Mouse (Mus musculus) gastrocnemius, postnatal 4 days (tissue): ENCODE results near the gene Sp2. TPM values are rescaled to one million over a fixed set of nuclear protein-coding genes. Genes with fewer than 3 reads are reported as not detected.
A peak's percentile ranks its signal among the peaks of the same experiment; 100 is the strongest.

Experiments
- DNase-seq, 2 experiments: peaks; one replicate each; pipeline ENCODE4 v3.0.0; 2021 to 2022; ENCODE audit warnings: low spot score in 2 of 2, mixed read lengths in 2 of 2
- total RNA-seq, 2 experiments: library from RNA; stranded (reverse); gene quantifications; 2 replicates each; pipeline ENCODE4 v1.2.3; 2021

Sp2 gene
- total RNA-seq, 2 experiments from 2014 or later = 15.1 to 16.5 TPM

DNA sequence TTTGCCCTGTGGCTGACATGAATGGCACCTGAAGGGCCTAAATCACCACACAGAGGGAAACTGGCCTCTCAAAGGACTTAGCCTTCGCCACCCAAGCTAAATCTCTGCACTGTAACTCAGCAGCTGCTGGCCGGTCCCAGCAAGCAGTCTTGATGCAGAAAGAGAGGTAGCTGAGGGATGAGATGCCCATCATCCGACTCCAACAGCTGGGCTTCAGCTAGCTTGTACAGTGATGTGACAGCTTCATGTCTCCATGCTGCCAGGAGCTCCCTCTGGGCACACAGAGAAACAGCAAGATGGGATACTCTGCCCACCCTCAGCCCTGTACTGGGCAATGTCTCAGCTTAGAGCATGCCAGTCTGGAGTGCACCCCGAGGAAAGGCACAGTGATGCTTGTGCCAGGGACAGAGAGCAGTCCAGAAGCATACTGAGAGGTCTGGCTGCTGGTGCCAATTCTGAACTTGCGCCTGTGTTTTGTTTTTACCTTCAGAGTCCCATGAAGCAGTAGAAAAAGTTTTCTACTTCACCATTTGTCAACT lies 9.3 kb downstream of the Sp2 start:
- DNase-seq = no peak

DNA sequence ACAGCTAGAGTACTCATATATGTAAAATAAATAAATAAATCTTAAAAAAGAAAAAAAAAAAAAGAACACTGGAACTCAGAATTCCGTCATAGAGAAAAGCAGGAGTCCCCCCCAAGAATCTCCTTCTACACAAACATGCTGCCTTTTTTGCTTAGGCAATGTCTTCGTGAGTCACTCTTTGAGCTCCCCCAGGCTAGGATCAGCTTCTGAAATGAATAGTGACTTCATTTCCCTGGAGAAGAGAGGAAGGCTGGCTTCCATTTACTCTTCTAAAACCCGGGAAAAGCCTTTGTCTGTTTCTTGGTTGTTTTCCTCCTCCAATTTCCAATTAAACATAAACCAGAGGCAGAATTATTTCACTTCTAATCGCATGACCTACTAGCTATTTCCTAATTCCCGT lies 9.9 kb downstream of the Sp2 start:
- no peak for DNase-seq

DNA sequence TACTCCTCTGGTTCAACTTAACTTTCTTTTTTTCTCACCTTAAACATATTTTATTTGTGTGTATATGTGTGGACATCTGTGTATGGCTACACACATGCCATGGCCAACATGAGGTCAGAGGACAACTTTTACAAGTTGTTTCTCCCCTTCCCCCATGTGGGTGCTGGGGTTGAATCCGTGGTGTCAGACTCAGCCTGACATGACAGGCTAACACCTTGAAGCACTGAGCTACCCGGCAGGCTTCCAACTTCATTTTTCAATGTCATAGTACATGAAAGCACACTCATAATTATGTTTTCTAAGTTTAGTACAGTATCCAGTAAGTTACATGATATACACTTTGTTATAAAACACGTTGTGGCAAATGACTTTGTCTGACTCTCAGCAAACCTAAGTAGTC lies 12.4 kb downstream of the Sp2 start:
- DNase-seq = no peak

DNA sequence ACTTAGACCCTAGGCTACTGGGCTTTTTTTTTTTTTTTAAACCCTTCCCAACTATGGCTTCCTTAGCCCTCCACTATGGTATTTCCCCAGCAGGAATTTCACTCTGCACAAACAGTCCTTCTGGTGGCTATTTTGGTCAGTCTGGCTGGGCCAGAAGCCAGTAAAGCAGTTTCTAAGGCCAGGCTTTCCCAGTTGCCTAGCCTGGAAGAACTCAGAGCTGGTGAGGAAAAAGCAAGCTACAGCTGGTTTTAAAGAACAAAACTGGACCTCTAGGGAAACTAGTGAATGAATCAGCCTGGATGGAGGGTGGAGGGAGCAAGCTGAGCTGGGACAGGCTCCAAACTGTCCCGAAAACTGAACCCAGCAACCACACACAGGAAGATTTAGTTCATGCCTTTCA lies 13.0 kb downstream of the Sp2 start:
- DNase-seq = peak in 1 of 2 experiments; percentile 75

DNA sequence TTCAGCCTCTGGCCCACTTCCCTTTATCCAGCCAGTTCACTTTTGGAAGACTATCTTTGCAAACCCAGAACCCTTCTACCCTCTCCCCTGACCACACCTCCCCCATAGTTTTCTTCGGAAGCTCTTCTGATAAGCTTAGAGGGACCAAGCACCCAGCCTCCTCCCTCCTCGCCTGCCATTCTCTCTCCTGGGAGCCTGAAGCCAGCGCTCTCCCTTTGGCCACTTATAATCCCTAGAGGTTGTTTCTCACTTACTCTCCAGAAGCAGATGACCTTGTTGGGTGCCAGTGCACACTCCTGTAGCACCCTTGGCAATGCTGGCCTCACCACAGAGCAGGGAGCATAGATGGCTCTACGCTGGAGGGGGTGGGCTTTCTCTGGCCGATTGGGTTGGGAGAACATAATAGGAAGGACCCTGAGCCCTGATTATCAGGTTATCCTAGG lies 13.5 kb downstream of the Sp2 start:
- DNase-seq = no peak

DNA sequence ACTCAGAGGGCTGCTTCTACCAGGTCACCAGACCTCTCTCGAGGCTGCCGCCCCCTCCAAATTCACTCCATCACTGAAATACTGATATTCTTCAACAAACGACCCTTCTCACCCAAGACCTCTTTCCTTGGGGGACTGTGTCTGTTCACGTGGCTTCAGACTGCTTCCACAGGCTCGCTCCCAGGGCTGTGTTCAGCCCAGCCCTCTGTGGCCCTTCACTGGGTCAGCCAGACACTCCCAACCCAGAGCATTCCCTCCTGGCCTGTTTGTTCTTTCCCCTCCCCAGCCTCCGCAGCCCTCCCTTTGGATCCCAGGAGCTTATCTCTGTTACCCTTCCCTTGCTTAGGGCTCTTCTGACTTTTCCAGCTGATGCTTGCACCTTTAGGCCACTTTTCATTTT lies 14.3 kb downstream of the Sp2 start:
- no peak for DNase-seq

DNA sequence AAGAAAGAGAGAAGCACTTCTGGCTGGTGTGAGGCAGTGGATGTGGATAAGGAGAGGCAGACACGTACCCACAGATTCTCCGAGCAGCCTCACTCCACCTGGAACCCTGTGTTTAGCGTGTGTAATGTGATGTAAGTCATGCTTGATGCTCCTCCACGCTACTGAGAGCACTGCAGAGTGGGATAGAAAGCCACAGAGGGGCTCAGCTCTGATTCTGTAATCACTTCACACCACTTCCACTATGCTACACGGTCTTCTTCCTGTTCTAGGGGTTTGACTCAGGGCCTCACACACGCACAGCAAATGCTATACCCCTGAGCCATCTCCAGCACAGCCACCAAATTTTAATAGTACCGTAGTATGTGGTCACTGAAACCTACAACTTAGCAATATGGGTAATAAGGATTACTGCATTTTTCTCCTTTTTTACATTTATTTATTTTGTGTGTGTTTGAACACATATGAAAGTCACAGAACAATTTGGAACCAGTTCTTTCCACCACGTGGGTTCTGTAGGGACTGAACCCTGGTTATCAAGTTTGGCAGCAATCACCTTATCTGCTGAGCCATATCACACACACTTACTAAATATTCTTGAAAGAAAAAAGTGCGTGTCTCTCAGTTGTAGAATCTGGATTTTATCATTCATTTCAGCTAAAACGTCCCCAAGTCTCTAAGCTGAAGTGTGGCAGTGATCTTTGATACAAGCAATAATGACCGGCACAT lies 15.1 kb downstream of the Sp2 start:
- no peak for DNase-seq

DNA sequence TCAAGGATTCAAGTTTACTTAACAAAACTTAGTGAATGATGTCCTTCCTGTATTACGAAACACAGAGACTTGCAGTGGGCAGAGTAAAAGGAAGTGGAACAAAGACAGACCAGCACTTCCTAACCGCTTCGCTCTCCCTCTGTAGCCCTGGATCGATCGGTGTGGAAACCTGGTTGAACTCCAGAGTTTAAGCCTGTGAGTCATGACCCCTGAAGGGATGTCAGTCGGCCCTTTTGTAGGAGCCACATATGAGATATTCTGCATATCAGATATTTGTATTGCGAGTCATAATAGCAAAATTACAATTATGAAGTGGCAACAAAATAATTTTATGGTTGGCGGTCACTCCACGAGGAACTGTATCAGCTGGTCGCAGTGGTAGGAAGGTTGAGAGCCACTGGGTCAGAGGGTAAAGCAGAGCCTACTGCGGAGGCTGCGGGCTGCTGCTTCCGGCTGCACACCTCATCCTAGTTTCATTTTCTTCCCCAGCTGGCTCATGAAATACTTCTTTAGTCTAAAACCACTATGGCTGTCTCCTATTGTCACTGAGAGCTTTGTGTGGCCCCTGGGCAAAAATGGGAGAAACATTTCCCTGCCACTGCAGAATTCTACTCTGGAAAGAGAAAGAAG lies 15.7 kb downstream of the Sp2 start:
- no peak for DNase-seq

DNA sequence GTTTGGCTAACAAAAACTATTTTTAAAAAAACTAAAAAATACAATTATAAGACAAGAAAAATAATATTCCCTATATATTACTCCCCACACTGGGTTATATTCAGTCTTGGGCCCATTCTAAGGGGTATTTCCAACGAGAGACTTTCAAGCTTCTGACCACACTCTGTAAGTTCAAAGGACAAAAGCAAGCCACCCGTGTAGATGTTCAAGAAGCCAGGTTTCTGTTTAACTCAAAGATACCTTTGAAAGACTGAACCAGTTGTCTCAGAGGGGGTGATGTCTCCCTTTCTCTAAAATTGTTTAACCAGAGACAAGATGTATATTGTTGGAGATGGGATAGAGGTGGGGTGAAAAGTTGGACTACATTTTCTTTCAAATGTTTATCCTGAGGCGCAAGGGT lies 16.6 kb downstream of the Sp2 start:
- DNase-seq = no peak

DNA sequence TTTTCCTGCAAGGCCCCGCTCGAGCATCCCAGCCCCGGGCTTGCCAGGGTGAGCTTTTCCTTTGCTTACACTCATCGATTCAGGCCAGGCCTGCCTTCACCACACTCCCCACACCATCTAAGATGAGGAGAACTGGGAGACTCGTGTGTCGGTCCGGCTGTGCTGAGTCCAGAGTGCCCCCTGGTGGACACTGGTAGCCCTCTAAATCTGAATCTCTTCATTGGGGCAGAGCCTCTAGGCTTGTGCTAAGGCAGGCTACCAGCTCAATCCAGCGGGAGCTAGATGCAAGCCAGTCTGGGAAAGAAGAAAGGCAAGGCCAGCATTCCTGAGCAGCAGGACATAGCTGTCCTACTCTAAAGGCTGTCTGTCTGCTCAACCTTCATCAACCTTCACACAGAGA lies 19.2 kb downstream of the Sp2 start:
- DNase-seq = peak; percentile 87 to 91

DNA sequence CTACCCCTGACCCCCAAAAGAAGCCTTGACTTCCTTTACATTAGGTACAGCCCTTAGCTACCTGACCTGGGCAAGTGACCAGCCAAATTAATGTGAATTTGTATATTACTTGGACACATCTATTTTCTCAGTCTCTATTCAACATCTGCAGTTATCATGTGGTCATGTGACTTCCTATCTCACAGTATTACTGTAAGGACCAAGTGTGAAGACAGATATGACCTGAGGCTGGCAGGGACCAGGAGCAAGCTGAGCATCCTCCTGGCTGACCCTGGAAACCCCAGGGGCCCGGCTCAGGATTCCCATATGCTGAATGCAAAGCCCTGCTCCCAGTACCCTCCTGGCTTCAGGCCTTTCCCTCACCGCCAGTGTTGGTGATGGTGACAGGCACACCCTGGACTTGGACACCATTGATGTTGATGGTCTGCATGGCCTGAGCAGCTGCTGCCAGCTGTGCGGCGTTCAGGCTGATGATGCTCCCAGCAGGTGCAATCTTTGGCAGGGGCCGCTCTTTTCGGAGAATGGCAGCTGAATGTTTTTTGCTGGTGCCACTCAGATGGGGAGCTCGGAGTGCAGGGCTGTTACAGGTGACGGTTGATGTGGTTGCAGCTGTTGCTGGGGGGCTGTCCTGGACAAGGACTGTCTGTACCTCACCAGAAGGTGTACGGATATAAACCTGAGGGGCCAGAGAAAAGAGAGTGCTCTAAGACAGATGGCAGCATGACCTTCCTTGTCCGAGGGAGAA lies 25.5 kb downstream of the Sp2 start:
- no peak for DNase-seq

DNA sequence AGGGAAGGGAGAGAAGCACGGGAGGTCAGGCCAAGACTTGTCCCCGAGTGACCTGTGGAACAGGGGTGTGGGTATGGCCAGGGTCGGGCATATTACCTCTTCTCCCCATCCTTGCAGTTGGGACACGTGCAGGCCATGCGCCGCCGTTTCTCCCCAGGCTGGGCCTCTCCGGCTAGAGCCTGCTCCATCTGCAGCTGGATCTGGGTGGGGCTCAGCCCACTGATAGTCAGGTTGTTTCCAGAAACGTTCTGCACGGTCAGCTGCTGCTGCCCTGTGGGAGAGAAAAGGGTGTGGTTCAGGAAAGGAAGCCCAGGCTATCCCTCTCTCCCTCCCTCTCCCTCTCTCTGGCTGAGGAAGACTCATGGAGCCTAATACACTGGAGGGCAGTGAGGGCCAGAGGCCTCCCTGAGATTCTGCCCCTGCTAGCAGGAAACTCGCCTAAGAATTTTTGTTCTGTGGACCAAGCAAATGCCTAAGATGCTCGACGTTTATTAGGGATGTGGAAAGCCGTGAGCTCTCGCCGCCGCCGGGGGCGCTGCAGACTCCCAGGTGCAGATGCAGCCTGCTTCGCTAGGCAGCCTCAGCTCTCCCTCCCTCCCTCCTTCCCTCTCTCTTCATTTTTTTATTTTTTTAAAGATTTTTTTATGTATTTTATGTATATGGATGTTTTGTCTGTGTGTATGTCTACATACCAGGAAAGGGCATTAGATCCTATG lies 26.6 kb downstream of the Sp2 start:
- peak; percentile 50 to 64 for DNase-seq

DNA sequence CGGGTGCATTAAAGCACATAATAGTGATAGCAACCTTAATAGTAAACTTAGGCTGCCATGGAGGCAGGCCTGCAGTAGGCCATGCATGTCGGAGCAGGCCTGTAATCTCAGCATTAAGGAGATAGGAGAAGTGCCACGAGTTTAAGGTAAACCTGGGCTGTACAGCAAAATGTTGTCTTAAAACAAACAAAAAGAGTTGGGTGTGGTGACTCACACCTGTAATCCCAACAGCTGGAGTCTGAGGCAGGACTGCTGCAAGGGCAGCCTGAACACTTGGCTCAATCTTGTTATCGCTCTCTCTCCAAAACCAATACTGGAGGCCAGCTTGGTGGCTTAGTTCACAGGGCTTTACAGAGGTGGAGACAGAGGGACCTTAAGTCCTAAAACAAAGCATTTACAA lies 27.7 kb downstream of the Sp2 start:
- no peak for DNase-seq

DNA sequence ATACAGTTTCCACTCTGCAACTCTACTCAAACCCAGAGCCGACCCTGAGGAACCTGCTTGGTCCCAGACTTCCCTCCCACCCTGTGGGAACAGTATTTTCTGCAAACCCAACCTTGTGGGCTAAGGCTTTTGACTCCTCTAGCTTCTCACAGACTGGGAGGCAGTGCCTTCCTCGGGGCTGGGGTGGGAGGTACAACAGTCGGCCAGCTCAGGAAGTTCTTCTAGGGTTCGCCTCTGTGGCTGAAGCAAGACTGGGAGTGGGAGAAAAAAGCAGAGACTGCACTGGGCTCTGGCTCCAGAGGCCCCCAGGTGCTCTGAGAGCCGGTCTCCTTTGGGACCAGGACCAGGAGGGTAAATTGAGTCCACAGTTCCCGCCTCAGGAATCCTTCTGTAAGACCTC lies 29.9 kb downstream of the Sp2 start:
- no peak for DNase-seq

DNA sequence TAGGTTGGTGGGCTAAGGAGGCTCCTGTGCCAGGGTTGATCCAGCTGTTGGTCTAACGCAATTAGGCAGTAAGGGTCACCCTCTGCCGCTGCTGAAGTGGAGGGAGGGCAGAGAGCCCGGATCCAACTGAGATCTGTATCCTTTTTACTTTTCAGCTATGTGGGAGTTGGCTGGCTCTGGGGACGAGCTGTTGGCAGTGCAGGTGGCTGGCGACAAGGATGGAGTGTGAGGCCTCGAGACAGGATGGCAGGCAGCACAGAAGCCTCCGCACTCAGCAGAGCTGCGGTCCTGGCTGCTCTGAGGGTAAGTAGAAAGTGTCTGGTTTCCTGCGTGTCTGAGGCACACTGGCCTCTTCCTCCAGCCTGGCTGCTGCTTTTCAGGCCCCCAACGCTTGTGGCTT lies 30.3 kb downstream of the Sp2 start:
- no peak for DNase-seq

DNA sequence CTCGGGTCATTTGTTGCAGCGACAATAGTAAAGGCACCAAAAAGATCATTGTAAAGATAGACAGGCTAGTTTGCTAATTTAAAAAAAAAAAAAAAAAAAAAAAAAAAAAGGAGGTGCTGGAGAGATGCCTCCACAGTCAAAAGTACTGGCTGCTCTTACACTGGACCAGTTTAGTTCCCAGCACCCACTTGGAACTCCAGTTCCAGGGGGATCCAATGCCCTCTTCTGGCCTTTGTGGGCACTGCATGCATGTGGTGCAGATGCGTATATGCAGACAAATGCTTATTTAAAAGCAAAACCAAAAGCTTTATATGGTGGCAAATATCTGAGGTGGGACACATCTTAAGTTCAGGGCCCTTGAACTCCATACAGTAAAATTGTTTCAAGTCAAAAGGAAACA lies 32.0 kb downstream of the Sp2 start:
- DNase-seq = no peak

DNA sequence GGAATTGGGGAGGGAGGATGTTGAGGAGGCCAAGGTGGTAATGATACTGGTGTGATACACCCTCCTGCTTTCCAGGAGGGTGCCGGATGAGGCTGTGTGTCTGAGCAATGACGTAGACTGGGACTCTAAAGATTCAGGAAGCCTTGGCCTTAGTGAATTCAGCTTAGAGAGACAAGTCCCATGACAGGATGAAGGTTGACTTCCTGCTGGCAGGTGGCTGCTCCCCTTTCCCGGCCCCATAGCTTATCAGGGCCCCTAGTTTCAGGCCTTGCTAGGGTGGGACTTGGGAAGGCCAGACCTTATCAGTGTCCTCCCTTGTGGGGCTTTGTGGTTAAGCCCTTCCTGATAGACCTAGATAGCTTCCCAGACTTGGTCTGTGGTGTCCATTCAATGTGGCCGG lies 34.9 kb downstream of the Sp2 start:
- no peak for DNase-seq

DNA sequence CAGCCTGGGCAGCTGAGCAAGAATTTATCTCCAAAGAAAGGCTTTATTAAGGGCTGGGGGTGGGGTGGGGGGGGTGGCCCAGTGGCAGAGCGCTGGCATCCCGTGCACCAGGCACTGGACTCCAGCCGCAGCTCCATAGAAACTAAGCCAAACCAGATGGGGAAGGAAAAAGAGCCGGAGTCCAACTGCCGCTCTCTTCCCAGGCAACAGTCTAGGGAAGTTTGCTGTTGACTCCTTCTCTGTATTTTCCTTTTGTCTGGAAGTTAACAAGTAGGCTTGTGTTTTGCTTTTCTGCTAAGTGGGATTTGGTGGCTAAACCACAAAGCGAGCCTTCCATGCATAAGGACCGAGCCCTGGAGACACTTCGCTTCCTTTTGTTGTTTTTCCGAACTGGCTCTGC lies 36.3 kb downstream of the Sp2 start:
- no peak for DNase-seq

DNA sequence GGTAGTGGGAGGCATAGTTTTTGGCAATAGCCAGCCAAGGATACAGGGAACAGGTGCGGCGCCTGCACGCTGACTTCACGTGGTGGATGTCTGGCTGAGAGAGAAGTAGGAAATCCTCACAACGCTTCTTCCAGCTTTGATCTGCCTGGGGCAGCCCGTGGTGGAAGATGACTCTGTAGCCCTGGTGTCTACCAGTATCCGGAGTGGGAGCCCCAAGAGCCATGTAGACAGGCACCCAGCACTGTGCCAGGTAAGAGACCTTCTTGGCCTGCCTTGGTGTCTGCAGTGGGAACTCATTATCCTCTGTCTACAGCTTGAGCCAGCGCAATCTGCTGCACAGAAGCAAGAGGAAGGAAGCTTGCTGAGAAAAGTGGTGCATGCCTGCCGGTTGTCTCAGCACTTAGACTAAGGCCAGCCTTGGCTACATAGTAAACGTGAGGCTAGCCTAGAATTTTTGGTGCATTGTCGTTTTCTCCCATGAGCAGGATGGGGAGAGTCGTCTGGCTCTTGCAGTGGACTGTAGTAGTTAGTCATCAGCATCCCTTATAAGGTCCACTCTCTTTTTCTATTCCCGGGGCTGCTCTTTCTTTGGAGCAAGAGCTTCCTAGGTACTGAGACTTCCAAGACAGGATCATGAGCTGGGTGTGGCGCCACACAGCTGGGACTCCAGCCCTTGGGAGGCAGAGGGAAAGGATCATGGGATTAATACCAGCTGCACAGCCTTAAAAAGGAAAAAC lies 37.7 kb downstream of the Sp2 start:
- DNase-seq = no peak

DNA sequence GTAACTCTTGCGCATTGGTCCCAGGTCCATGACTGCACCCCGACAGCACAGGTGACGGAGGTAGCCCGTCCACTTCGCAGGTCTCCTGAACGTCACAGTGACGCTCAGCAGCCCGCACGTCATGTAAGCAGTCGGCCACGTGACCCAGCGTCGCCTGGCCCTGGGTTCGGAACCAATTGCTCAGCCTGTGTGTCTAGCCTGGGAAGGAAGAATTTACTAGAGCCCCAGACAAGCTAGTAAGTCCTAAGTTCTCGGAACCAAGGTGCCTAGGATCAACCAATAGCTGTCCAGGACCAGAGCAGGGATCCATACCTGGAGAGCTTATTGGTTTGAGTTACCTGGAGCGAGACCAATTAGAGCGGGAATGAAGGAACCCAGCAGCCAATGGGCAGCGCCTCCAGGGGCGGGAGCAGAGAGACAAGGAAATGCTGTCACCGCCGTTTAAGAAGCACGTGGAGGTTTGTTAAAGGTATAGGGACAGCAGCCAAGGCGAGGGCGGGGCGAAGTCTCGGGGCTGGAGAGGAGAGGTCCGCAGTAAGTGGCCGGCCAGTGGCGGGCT lies 38.9 kb downstream of the Sp2 start, which contains the start of gene Pnpo:
TSS of gene Pnpo (minus strand) at position 241 of the 559 bp plus-strand sequence.
- DNase-seq = peak; percentile 56 to 84
